Mouse (Mus musculus) MEL (cell line): ENCODE measurements around the gene Tle4. TPM values are rescaled to one million over a fixed set of nuclear protein-coding genes. Genes with fewer than 3 reads are reported as not detected.

Source experiments
- DNase-seq: peaks from one replicate; pipeline ENCODE4 v3.0.0; 2011; ENCODE audit warnings: low read depth, low spot score
- H3K27ac ChIP-seq: 2 replicates; pipeline ENCODE4 v1.5.1; 2012; ENCODE audit warnings: low read depth, mild to moderate bottlenecking, control low read depth, low read length, moderate library complexity; ENCODE audit not compliant: control insufficient read depth
- H3K27me3 ChIP-seq, 2 experiments: fragments of 150-350 bp in 1 of 2; sonication (generic) in 1 of 2; 2 replicates each; pipeline ENCODE4 v1.6.1; 2012; ENCODE audit warnings: low read length in 2 of 2, mild to moderate bottlenecking in 2 of 2, improper control_type of control experiment in 1 of 2, moderate library complexity in 1 of 2; ENCODE audit not compliant: insufficient read depth in 2 of 2, control insufficient read depth in 1 of 2
- H3K36me3 ChIP-seq, 2 experiments: 2 replicates each; pipeline ENCODE4 v1.6.1; 2012 to 2014; ENCODE audit warnings: low read length in 2 of 2, improper control_type of control experiment in 1 of 2, inconsistent platforms in 1 of 2, mild to moderate bottlenecking in 1 of 2; ENCODE audit not compliant: insufficient read depth in 2 of 2, control insufficient read depth in 1 of 2
- H3K4me1 ChIP-seq, 2 experiments: fragments of 150-350 bp in 1 of 2; sonication (generic) in 1 of 2; 2 replicates each; pipeline ENCODE4 v1.6.1; 2012; ENCODE audit warnings: low read length in 2 of 2, improper control_type of control experiment in 1 of 2, mild to moderate bottlenecking in 1 of 2; ENCODE audit not compliant: insufficient read depth in 2 of 2, control insufficient read depth in 1 of 2
- H3K4me3 ChIP-seq, 2 experiments: fragments of 150-350 bp in 1 of 2; sonication (generic) in 1 of 2; 2 replicates each; pipeline ENCODE4 v1.5.1; 2012; ENCODE audit warnings: low read depth in 2 of 2, low read length in 2 of 2, mild to moderate bottlenecking in 2 of 2, moderate library complexity in 2 of 2, control low read depth in 1 of 2, improper control_type of control experiment in 1 of 2; ENCODE audit not compliant: control insufficient read depth in 1 of 2, insufficient read depth in 1 of 2
- H3K79me2 ChIP-seq: 2 replicates; pipeline ENCODE4 v1.6.1; 2012; ENCODE audit warnings: mild to moderate bottlenecking, low read length, moderate library complexity; ENCODE audit not compliant: control insufficient read depth, poor library complexity, insufficient read depth
- H3K9ac ChIP-seq: 2 replicates; pipeline ENCODE4 v1.6.1; 2012; ENCODE audit warnings: low read depth, mild to moderate bottlenecking, control low read depth, low read length, moderate library complexity; ENCODE audit not compliant: control insufficient read depth, poor library complexity, severe bottlenecking
- H3K9me3 ChIP-seq: fragments of 150-350 bp; sonication (generic); replicated peaks from 2 replicates; pipeline ENCODE4 v1.6.1; 2012; ENCODE audit warnings: mild to moderate bottlenecking, low read length, improper control_type of control experiment, moderate library complexity; ENCODE audit not compliant: insufficient read depth
- BHLHE40 ChIP-seq: IDR thresholded peaks from 2 replicates; pipeline ENCODE4 v1.6.1; 2012; ENCODE audit warnings: low read depth, mild to moderate bottlenecking, inconsistent platforms, low read length, improper control_type of control experiment, borderline replicate concordance
- CHD1 ChIP-seq: IDR thresholded peaks from 2 replicates; pipeline ENCODE4 v1.6.1; 2012; ENCODE audit warnings: low read depth, mild to moderate bottlenecking, inconsistent platforms, low read length, improper control_type of control experiment
- CTCF ChIP-seq, 3 experiments: IDR thresholded peaks in 2 of 3; conservative IDR thresholded peaks in 1 of 3; 2 replicates each; pipeline ENCODE4 v1.5.1; 2011 to 2012; ENCODE audit warnings: low read length in 3 of 3, low read depth in 2 of 3, mild to moderate bottlenecking in 2 of 3, improper control_type of control experiment in 1 of 3, inconsistent platforms in 1 of 3, mixed read lengths in 1 of 3, moderate library complexity in 1 of 3; ENCODE audit not compliant: control insufficient read depth in 1 of 3, insufficient read depth in 1 of 3, poor library complexity in 1 of 3, severe bottlenecking in 1 of 3
- EP300 ChIP-seq, 2 experiments: IDR thresholded peaks; 2 replicates each; pipeline ENCODE4 v1.6.1; 2011; ENCODE audit warnings: improper control_type of control experiment in 2 of 2, low read length in 2 of 2, low read depth in 1 of 2, mild to moderate bottlenecking in 1 of 2
- HCFC1 ChIP-seq: IDR thresholded peaks from 2 replicates; pipeline ENCODE4 v1.6.1; 2012; ENCODE audit warnings: low read depth, mild to moderate bottlenecking, inconsistent platforms, low read length, improper control_type of control experiment, moderate library complexity
- MAFK ChIP-seq: IDR thresholded peaks from 2 replicates; pipeline ENCODE4 v1.6.1; 2011; ENCODE audit warnings: low read depth, mild to moderate bottlenecking, low read length, improper control_type of control experiment, borderline replicate concordance
- MAX ChIP-seq: IDR thresholded peaks from 2 replicates; pipeline ENCODE4 v1.6.1; 2011; ENCODE audit warnings: low read length, improper control_type of control experiment
- MAZ ChIP-seq: IDR thresholded peaks from 2 replicates; pipeline ENCODE4 v1.6.1; 2012; ENCODE audit warnings: low read depth, mild to moderate bottlenecking, inconsistent platforms, low read length, improper control_type of control experiment
- MEF2A ChIP-seq: IDR thresholded peaks from 2 replicates; pipeline ENCODE4 v1.6.1; 2014; ENCODE audit warnings: low read depth, mild to moderate bottlenecking, inconsistent platforms, low read length, improper control_type of control experiment; ENCODE audit not compliant: poor library complexity, insufficient replicate concordance, severe bottlenecking; ENCODE audit errors: extremely low read depth
- NRF1 ChIP-seq: IDR thresholded peaks from 2 replicates; pipeline ENCODE4 v1.6.1; 2014; ENCODE audit warnings: low read depth, mild to moderate bottlenecking, inconsistent platforms, low read length, improper control_type of control experiment, moderate library complexity; ENCODE audit not compliant: poor library complexity, insufficient read depth, severe bottlenecking
- POLR2A ChIP-seq, 2 experiments: IDR thresholded peaks; 2 replicates each; pipeline ENCODE4 v1.6.1; 2011 to 2012; ENCODE audit warnings: low read length in 2 of 2, mild to moderate bottlenecking in 2 of 2, control low read depth in 1 of 2, improper control_type of control experiment in 1 of 2, low read depth in 1 of 2, moderate library complexity in 1 of 2; ENCODE audit not compliant: control insufficient read depth in 1 of 2, insufficient read depth in 1 of 2, poor library complexity in 1 of 2
- POLR2AphosphoS2 ChIP-seq: IDR thresholded peaks from 2 replicates; pipeline ENCODE4 v1.6.1; 2011; ENCODE audit warnings: low read length, improper control_type of control experiment
- POLR2AphosphoS5 ChIP-seq: IDR thresholded peaks from 2 replicates; pipeline ENCODE4 v1.6.1; 2012; ENCODE audit warnings: low read depth, borderline replicate concordance, mild to moderate bottlenecking, inconsistent platforms, low read length, moderate library complexity, mixed read lengths
- RAD21 ChIP-seq: IDR thresholded peaks from 2 replicates; pipeline ENCODE4 v1.6.1; 2011; ENCODE audit warnings: mild to moderate bottlenecking, low read depth, low read length, improper control_type of control experiment
- RCOR1 ChIP-seq: IDR thresholded peaks from 2 replicates; pipeline ENCODE4 v1.6.1; 2012; ENCODE audit warnings: low read depth, mild to moderate bottlenecking, inconsistent platforms, low read length, improper control_type of control experiment
- SIN3A ChIP-seq: IDR thresholded peaks from 2 replicates; pipeline ENCODE4 v1.6.1; 2012; ENCODE audit warnings: low read length, improper control_type of control experiment, inconsistent platforms
- TBP ChIP-seq: IDR thresholded peaks from 2 replicates; pipeline ENCODE4 v1.8.0; 2011; ENCODE audit warnings: low read depth, low read length, improper control_type of control experiment
- TCF12 ChIP-seq: IDR thresholded peaks from 2 replicates; pipeline ENCODE4 v1.6.1; 2014; ENCODE audit warnings: low read depth, mild to moderate bottlenecking, inconsistent platforms, low read length, improper control_type of control experiment, moderate library complexity
- USF1 ChIP-seq: IDR thresholded peaks from 2 replicates; pipeline ENCODE4 v1.6.1; 2014; ENCODE audit warnings: low read depth, mild to moderate bottlenecking, inconsistent platforms, low read length, improper control_type of control experiment, moderate library complexity
- ZC3H11A ChIP-seq: IDR thresholded peaks from 2 replicates; pipeline ENCODE4 v1.6.1; 2012; ENCODE audit warnings: low read depth, mild to moderate bottlenecking, inconsistent platforms, low read length, improper control_type of control experiment
- ZKSCAN1 ChIP-seq: IDR thresholded peaks from 2 replicates; pipeline ENCODE4 v1.6.1; 2012; ENCODE audit warnings: low read depth, mild to moderate bottlenecking, inconsistent platforms, low read length, improper control_type of control experiment, moderate library complexity
- ZNF384 ChIP-seq: IDR thresholded peaks from 2 replicates; pipeline ENCODE4 v1.6.1; 2012; ENCODE audit warnings: low read depth, mild to moderate bottlenecking, inconsistent platforms, low read length, improper control_type of control experiment
- polyA plus RNA-seq, 2 experiments: library from polyadenylated mRNA; stranded (reverse) in 1 of 2; unstranded in 1 of 2; fragments of >175 nt in 1 of 2; fragments of >200 nt in 1 of 2; gene quantifications; 2 replicates each; pipeline versions ENCODE4 v1.2.1 to v1.2.4; 2012; ENCODE audit warnings: low replicate concordance in 2 of 2, low read depth in 1 of 2; ENCODE audit not compliant: insufficient read length in 2 of 2, insufficient read depth in 1 of 2, missing spikeins in 1 of 2
- total RNA-seq: library from RNA; depleted of rRNA; stranded (reverse); fragments of 300-350 nt; gene quantifications from 2 replicates; pipeline ENCODE4 v1.2.3, GENCODE M21; 2012

Gene Tle4
- total and polyA plus RNA-seq, 3 experiments, result 6.0 to 42.5 (median 14.0) TPM

DNA sequence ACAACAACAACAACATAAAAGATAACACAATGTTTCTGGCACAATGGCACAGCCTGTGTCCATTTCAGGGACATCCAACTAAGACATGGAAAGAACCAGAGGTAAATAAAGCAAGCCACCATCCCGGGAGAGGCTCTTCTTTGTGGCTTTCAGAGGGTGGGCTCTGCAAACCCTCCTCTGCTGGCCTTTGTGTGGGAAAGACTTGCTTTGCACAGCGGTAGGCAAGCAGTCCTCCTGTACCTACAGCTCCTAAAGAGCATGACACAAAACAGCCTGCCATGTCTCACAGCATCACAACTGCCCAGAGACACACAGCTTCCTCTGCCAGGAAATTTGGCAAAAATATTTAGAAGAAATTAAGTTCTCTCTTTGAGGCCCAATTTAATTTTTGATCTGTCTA lies 149.3 kb downstream of the Tle4 start:
- Histone ChIP-seq H3K4me3 (no peak overlapping the region), H3K27me3 (no peaks in the 10 kb centered on the region), H3K36me3 (no peaks in the 10 kb centered on the region; a peak in 2 of 4 replicates), H3K9ac (no peak overlapping the region), H3K27ac (no peak overlapping the region), H3K9me3 (no peaks in the 10 kb centered on the region), H3K4me1 (peaks cover 0 to 3% of the 10 kb centered on the region in 2 experiments; a peak in 1 of 4 replicates)
- TF ChIP-seq HCFC1 (no peak), MEF2A (no peak), ZC3H11A (no peak), CHD1 (no peak), MAFK (no peak), TBP (no peak), POLR2AphosphoS5 (no peak)
- TF ChIP-seq, all 39 proteins: peak for 0
- DNase-seq, result no peak
- H3K79me2 ChIP-seq, result no peaks in the 10 kb centered on the region

DNA sequence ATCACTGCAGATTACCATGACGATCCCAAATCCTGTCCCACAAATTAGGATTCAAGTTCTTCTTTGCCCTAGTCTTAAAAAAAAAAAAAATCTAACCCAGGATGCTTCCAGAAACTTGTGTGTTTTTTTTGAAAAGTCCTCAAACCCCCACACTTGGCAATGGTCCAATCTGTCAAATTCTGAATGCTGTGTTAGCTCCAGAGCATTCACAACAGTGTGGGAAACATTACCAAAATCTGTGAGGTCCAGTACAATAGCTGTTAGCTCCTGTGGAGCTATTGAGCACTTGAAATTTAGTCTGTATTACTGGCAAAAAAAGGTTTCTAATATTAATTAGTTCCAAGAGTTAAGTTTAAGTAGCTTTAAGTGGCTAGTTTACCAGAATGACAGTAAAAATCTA lies 150.4 kb downstream of the Tle4 start:
- Histone ChIP-seq H3K27ac (no peak overlapping the region), H3K79me2 (no peaks in the 10 kb centered on the region), H3K4me3 (no peak overlapping the region), H3K9ac (no peak overlapping the region), H3K4me1 (peaks cover 0 to 3% of the 10 kb centered on the region in 2 experiments; a peak in 1 of 4 replicates), H3K36me3 (no peaks in the 10 kb centered on the region; a peak in 2 of 4 replicates), H3K9me3 (no peaks in the 10 kb centered on the region), H3K27me3 (no peaks in the 10 kb centered on the region)
- peak; percentile 6 for DNase-seq
- TF ChIP-seq USF1 (no peak), POLR2AphosphoS5 (no peak), EP300 (IDR thresholded peaks at IDR 0.05; ENCODE audit: low read depth in 1 of 2, low read length in 2 of 2) (no peak), POLR2A (IDR thresholded peaks at IDR 0.05; ENCODE audit: control insufficient read depth in 1 of 2, insufficient read depth in 1 of 2, low read depth in 1 of 2, low read length in 2 of 2, poor library complexity in 1 of 2) (no peak), MAX (no peak), NRF1 (no peak), BHLHE40 (no peak), RCOR1 (no peak), RAD21 (no peak), MAZ (no peak), TCF12 (no peak), ZKSCAN1 (no peak), CTCF (IDR thresholded peaks at IDR 0.05 in 2 of 3, conservative IDR thresholded peaks at IDR 0.05 in 1 of 3; ENCODE audit: control insufficient read depth in 1 of 3, insufficient read depth in 1 of 3, low read depth in 2 of 3, low read length in 3 of 3, poor library complexity in 1 of 3, severe bottlenecking in 1 of 3) (no peak), ZNF384 (no peak), POLR2AphosphoS2 (no peak), SIN3A (no peak)
